Mouse (Mus musculus) urinary bladder, postnatal 25 days (tissue): ENCODE results near the gene Cfap54.

ENCODE experiments used
- DNase-seq: peaks from one replicate; pipeline ENCODE4 v3.0.0; 2022; ENCODE audit warnings: low spot score

Cfap54 gene

DNA sequence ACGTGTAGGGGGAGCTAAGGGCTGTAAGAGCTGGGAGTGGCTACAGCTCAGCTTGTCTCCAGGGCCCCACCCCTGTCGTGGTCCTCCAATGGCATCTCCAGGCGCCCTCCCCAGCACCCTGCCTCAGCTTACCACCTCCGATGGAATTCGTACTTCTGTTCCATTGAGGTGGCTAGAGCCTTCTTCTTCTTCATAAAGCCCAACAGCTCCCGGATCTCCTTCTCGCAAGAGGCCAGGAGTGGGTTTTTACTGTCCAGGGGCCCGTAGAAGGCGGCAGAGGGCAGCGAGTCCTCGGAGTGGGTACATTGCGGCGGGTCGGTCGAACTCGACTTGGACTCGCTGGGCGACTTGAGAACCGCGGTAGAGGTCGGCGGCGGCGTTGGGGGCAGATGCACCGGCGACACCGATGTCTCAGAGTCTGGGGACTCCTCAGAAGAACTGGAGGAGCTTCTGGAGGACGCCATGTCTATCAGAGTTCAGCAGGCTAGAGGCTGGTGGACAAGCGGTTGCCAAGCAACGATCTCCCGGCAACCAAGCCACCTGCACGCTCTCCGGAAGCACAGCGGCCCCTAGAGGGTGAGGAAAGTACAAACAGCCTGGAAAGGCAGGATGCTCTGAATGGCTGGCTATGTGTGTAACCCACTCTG, at the start of gene Cfap54:
Gene Cfap54 (minus strand): TSS at position 486 of the 647 bp plus-strand sequence.
- DNase-seq: peak; percentile 83

DNA sequence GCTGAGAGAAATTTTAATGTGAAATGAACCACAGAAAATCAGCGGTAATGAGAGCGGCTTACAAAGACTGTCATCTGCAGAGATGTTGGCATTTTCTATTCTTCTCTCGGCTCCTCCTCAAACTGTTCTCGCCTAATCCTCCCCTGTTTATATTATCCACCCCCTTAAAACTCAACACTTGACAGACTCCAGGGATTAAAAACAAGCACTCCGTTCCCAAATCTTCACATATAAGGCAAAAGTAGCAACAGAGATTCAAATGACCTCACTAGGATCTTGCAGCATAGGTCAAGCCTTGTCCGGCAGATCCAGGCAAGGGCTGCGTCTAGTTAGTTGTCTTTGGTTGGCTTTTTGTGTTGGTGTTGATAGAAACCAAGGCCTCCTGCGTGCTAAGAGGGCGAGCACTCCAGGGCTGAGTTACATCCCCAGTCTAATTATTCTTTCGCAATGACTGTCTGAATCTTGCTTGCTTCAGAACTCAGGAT, 49.1 kb upstream of the Cfap54 start:
- DNase-seq: no peak

DNA sequence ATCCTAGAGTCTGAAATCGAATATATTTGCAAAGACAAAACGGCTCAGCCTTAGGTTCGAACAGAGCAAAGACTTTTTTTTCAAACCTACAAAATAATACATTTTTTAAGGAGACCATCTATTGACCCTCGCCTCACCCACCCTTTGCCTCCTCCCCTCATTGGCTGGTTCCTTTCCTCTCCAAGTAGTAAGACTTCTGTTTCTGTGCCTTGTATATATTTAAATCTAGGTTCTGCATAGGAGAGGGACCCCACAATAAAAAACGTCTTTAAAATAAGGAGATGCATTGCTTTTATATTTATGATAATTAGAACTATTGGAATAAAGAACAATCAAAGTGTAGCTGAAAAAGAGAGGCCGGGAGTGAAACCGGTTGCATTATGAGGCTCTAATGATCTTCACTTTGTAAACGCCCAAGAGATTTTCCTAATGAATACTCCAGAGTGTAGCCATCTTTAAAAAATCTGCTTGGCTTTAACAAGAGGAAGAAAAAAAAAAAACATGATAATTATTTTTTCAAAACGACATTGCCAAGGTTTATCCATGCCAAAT, 48.6 kb upstream of the Cfap54 start:
- DNase-seq: no peak

DNA sequence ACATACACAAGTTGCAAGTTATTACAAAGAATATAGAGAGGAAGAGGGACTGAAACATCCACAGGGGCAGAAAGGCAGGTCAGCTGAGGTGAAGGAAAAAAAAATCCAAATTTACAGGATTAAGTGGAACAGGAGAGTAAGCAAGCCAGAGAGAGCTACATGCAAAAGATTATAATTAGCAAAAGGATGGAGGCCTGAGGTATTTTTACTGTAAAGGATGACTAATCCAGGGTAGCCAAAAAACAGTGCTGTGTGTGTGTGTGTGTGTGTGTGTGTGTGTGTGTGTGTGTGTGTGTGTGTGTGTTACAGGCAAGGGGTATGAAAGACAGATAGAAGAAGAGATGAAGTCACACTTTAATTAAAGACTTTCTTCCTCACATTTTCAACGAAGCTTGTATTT, 47.9 kb upstream of the Cfap54 start:
- no peak for DNase-seq

DNA sequence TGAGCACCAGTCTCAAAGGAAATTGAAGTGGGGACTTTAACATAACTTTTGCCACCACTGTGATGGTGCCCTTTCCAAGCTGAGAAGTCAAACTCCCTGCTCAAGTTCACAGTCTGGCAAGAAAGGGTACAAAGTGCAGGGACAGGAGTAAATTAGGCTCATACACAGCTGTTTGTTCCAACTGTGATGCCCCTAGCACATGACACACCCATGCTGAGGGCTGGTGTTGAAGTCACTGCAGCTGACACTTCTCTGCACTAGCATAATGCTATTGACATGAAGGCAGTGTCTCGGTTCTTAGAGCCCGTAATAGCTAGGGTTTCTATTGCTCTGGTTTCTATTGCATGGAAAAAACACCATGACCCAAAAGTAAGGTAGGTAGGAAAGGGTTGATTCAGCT, 47.1 kb upstream of the Cfap54 start:
- no peak for DNase-seq

DNA sequence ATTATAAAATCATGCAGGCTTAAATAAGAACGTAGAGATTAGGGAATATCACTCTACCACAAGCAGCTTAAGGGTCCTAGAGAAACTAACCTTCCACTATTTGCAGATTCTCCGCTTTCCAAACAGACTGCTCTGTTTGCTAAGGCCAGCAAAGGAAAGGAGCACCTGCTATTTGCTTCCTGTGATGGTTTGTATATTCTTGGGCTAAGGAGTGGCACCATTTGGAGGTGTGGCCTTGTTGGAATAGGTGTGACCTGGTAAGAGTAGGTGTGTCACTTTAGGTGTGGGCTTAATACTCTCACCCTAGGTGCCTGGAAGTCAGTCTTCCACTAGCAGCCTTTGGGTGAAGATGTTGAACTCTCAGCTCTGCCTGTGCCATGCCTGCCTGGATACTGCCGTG, 44.6 kb upstream of the Cfap54 start:
- no peak for DNase-seq

DNA sequence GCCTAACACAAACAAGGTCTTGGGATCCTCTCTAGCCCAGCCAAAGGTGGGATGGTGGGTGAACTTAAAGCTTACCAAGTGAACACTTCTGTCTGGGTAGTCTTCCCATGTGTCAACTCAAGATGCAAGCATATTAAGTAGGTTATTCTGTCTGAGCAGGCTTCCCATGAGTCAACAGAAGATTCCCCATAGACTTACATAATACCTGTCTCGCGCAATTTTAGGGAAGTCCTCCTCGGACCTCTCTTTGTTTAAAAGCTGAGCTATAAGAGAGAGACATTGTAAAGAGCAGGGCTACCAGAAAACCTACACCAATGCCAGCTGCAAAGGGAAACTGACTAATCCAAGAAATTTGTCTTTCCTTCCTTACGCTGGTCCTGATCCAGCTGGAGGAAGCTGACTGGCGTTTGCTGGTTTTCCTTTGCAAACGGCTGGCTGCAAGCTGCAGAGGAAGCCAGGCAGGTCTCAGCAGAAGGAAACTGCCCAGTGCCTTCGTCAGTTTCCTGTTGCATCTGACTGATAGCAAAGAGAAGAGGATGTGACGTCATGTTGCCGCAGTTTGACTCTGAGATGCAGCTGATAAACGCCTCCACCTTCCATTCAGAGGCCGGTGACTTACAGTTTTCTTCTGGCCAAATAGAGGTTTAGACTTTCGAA, 42.7 kb upstream of the Cfap54 start:
- DNase-seq: no peak

DNA sequence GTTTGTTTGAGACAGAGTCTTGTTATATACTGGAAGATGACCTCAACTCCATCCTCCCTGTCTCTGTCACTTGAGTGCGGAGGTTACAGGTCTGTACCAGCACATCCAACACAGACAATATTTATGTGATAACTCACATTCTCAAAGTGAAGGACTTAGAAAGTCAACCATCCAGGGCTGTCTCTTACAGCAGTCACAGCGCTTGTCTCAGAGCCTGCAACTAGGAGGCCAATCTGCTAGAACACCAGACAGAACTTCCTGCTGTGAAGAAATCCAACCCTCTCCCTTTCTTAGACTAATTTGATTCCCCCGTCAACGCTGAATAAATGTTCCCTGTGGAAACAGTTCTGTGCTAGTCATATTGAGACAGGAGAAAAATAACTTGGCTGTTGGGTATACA, 41.9 kb upstream of the Cfap54 start:
- no peak for DNase-seq

DNA sequence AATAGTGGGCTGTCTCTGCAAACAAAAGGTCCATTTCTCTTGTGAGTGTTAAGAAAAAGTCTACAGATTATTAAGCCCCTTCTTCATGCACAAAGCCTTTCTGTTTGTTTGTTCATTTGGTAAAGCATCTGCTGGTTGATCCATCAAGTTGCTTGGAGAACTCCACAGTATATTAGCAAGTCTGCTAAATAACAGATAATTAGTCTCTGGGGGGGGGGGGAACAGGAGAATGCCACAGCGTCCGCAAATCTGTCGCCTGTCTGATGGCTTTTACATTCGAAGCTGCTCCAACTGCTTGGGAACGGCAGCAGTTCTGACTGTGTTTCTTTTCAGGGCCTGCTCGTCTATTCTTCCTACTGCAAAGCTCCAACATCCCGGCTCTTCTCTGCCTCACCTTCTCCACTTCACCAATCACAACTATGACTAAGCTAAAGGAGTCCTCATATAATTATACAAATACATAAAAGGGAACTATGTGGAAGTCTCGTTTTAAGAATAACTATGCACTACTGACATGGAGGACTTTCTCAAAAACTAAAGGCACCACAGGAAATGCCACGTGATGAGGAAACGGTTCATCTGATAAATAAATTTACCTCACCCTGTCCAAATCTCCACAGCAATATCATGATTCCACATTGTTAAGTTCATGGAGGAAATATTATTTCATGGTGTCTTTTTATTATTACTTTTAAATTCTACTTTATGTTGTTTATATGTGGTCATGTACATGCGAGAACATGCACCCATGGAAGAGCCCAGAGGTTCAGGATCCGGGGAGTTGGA, 41.2 kb upstream of the Cfap54 start:
- no peak for DNase-seq

DNA sequence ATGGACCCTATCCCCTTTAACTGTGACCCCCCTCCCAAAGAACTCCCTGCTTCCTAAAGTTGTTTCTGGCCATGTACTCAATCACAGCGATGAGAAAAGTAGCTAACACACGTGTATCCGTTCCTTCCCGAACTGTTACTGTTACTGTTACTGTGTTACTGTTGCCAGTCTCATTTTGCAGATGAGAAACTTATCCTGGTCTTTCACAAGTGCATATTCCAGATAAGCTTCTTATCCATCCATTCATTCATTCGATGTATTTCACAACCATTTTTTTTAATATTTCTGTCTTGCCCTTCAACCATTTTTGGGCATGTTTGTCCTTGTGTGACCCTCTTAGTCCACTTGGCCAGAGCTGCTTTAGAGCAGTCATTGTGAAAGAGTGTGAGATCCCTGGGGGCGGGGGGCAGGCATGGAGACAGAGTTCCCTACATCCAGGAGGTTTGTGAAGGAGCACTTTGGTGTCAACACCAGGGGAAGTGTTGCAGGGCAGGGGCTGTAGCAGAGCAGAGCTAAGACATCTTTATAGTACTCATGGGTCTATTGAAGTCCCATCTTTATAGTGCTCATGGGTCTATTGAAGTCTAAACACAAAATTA, 39.9 kb upstream of the Cfap54 start:
- no peak for DNase-seq

DNA sequence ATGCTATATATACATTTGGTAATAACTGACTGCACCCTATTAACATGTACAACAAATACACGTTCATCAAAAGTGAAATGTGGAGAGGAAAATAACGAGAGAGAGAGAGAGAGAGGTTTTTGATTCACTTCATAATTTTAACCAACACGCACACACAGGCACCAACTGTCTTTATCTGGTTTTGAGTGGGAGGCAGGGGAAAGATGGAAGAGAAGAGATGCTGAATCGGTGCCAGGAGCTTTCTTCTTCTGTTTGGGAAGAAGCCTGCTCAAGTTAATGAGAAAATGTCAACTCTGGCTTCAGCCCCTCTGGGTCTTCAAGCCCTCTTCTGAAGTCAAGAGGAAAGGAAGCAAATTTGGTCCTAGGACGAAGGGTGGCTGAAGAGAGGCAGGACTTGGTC, 38.4 kb upstream of the Cfap54 start:
- no peak for DNase-seq

DNA sequence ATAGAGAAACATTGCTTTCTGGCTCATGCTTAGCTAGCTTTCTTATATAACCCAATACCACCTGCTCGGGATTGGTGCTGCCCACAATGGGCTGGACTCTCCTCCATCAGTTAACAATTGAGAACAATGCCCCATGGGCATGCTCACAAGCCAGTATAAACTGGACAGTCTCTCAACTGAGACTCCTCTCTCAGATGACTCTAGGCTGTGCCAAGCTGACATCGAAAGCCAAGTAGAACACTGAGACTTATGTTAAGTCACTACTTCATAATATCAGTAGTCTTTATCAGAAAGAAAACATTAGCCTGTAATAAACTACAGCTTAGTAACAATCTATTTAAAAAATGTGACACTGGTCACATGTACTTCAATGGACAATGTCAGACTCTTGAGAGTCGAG, 35.2 kb upstream of the Cfap54 start:
- no peak for DNase-seq

DNA sequence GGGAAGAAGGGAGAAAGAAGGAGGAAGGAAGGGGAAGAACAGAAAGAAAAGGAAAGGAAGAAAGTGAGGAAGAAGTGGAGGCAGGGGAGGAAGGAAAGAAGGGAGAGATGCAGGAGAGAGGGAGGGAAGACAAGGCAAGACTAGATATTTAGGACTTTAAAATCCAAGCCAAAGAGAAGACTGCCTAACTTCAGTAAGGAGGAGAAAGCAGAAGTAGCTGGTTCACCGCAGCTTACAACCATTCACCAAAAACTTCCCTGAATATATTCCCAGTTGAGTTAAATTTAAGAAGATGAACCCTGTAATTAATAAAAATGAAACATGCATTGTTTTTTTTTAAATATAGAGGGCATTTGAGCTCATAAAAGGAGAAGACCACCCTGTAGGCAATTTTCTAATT, 34.3 kb upstream of the Cfap54 start:
- DNase-seq: no peak

DNA sequence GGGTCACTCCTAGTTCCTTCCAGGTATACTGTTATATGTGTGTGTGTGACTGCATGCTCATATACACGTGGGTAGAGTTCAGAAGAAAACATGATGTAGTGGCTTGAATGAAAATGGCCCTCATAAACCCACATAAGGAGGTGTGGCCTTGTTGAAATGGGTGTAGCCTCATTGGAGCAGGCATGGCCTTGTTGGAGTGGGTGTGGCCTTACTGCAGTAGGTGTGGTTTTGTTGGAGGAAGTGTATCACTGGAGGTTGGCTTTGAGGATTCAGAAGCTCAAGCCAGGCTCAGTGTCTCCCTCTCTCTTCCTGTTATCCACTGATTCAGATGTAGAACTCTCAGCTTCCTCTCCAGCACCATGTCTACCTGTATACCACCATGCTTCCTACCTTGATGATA, 33.4 kb upstream of the Cfap54 start:
- no peak for DNase-seq

DNA sequence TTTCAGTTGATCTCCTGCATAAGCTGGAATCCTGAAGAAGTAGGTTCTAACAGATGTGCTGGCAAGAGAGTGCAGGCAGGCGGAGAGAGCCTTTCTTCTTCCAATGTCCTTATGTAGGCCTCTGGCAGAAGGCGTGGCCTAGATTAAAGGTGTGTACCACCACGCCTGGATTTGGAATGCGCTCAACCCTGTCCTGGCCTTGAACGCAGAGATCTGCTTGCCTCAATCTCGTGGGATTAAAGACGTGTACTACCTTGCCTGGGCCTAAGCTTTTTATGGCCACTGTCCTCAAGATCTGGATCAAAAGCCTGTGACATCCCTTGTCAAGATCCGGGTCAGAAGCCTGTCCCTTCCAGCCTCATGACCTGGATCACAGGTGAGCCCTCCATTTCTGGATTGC, 32.5 kb upstream of the Cfap54 start:
- DNase-seq: no peak

DNA sequence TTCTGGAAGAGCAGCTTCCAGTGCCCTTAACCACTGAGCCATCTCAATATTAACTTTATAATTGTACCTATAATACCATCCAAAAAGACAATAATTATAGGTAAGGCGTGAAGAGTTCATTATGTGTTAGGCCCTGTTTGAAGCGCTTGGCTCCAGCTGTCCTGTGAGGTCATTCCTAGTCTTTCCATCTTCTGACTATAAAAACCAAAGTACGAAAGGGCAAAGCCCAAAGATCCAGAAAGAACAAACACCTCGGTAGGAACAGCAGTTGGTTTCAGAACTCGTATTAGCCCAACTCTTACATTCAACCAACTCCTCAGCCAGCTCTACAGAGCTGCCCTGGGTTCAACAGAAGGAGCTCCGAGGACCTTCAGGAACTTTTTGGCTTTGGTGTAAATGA, 30.6 kb upstream of the Cfap54 start:
- no peak for DNase-seq

DNA sequence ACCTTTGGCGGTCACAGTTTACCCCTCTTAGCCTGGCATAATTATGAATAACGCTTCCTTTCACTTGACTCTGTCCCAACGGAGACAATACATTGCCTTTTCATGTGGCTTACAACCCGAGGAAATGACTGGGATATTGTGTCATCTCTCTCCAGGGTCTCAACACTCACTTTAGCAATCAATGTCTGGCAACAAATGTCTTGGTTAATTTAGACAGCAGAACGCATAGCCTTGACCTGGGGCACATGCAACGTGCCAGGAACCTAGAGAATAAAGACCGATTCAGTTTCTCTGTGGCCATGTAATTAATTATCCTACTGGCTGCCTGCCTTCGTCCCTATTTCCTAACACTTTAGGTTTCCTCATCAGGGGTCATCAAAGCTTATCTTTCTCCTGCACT, 30.0 kb upstream of the Cfap54 start:
- no peak for DNase-seq

DNA sequence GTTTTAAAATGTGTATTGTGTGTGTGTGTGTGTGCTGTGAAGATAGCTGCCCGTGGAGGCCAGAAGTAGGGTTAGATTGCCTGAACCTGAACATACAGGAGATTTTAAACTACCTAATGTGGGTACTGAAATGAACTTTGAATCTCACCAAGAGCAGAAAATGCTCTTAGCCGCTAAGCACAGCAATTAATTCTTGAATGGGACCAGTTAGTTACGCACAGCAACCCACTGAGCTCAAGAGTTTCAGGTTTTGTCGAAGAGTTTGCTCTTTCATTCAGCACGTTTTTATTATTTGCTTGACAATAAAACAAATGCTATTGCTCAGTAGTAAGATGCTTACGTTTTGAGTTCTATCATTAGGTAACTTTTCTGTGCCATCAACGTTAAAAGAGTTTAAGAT, 23.9 kb upstream of the Cfap54 start:
- DNase-seq: no peak

DNA sequence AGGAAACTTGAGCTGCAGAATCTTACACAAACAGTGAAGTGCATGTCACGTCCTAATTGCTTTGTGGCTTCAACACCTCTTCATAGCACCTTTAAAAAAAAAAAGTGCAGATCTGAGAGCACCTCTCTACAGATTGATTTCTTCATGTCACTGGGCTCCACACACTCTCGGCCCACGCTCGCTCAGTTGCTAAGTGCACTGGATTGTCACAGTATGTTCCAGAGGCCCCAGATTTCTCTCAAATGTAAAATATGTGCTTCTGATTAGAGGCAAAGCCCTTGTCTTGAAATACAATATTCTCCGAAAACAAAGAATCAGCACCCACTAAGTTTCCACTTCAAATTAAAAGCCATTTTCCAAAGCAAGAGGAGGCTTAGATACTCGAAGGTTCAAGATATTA, 22.9 kb upstream of the Cfap54 start:
- DNase-seq: no peak

DNA sequence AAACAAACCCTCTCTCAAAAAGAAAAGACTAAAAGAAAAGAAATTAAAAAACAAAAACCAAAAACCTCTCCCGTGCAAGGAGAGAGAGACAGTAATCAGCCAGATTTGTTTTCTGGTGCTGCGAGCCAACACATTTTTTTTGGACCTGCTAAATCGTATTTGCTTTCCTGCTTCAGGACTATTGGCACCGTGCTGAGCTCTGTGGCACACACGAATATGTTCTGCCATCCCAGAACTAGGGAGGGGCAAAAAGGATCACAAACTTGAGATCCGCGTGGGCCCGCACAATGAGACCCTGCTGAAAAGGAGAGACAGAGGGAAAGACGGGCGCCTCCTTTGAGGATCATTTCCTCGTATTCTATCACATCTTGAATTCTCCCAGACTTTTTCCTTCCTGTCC, 22.3 kb upstream of the Cfap54 start:
- DNase-seq: no peak

DNA sequence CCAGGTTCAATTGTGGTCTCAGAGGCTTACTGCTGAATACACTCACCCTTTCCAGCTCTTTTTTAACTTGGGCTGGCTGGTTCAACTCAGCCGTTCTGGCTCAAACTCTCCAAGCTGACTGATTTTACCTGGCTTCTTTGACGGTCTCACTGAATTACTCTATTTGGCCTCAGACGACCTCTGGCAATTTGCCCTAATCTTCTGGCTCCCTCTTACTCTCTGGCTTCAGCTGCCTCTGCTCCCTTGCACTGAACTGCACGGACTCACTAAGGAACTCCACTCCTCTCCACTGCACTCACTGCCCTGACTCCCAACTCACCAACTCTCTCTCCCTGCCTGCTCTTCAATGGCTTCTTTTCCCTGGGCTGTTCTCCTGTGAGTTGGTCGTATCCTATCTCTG, 20.9 kb upstream of the Cfap54 start:
- no peak for DNase-seq

DNA sequence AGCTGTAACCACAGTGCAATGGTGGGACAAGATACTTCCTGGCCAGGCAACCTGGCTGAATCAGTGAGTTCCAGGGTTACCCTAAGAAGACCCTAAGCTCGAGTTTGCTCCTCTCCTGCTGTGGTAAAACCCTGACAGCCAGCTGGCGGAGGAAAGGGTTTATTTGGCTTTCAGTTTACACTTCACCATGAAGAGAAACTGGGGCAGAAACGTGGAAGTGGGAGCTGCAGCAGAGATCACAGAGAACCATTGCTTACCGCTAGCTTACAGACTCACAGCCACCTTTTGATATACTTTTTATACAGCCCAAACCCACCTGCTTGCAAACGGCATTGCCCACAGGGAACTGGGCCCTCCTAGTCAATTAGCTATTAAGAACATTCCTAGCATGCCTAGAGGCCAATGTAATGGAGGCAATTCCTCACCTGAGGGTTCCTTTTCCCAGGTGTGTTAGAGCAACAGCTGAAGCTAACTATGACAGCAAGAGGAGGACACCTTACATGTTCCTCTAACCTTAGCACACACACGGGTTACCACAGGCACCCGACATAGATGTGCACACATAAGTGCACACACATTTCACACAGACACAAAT, 16.9 kb upstream of the Cfap54 start:
- no peak for DNase-seq
